Mouse (Mus musculus) 3T3-L1 (cell line): ENCODE data around the gene Epor.

ENCODE experiments used
- DNase-seq: peaks from one replicate; pipeline ENCODE4 v3.0.0-alpha.2; 2015; ENCODE audit warnings: low read depth, low spot score

The Epor gene

GRCm38 (mm10) chr9:21963417-21963816 lies at the start of gene Epor:
Epor (minus strand) TSS chr9:21963506.
- DNase-seq, result no peak

- DNase-seq, result no peak
These were observed 49.4 kb upstream of the Epor start for GRCm38 (mm10) chr9:22012731-22013130.

GRCm38 (mm10) chr9:22011055-22011454 lies 47.7 kb upstream of the Epor start:
- no peak for DNase-seq

- DNase-seq, result no peak
These were observed 41.2 kb upstream of the Epor start for GRCm38 (mm10) chr9:22004546-22004945.

GRCm38 (mm10) chr9:22003163-22003554 lies 39.9 kb upstream of the Epor start:
- peak; percentile 77 for DNase-seq

- DNase-seq, result peak; percentile 100
These were observed 39.2 kb upstream of the Epor start, which contains the start of the genes Ccdc151 and Prkcsh for GRCm38 (mm10) chr9:22002194-22003162. Ccdc151 (minus strand) TSS chr9:22002634. Prkcsh (plus strand) TSS chr9:22002806.

- no peak for DNase-seq
These were observed 38.3 kb upstream of the Epor start for GRCm38 (mm10) chr9:22001633-22002032.

GRCm38 (mm10) chr9:22000296-22000695 lies 37.0 kb upstream of the Epor start:
- no peak for DNase-seq

- no peak for DNase-seq
These were observed 33.0 kb upstream of the Epor start for GRCm38 (mm10) chr9:21996178-21996867.

GRCm38 (mm10) chr9:21992227-21992626 lies 28.9 kb upstream of the Epor start:
- no peak for DNase-seq

GRCm38 (mm10) chr9:21989230-21990110 lies 26.2 kb upstream of the Epor start, which contains the start of gene Rgl3:
Rgl3 (minus strand) TSS chr9:21989446.
- DNase-seq, result peak; percentile 21

GRCm38 (mm10) chr9:21988421-21989101 lies 25.3 kb upstream of the Epor start:
- no peak for DNase-seq

- DNase-seq, result no peak
These were observed 24.5 kb upstream of the Epor start for GRCm38 (mm10) chr9:21987592-21988342.

- no peak for DNase-seq
These were observed 20.6 kb upstream of the Epor start for GRCm38 (mm10) chr9:21983911-21984310.

- no peak for DNase-seq
These were observed 15.3 kb upstream of the Epor start for GRCm38 (mm10) chr9:21978398-21979128.

GRCm38 (mm10) chr9:21977972-21978371 lies 14.7 kb upstream of the Epor start:
- DNase-seq, result peak; percentile 51

- DNase-seq, result no peak
These were observed 14.0 kb upstream of the Epor start for GRCm38 (mm10) chr9:21977331-21977730.

- no peak for DNase-seq
These were observed 13.4 kb upstream of the Epor start for GRCm38 (mm10) chr9:21976626-21977175.

- DNase-seq, result no peak
These were observed 6.0 kb upstream of the Epor start for GRCm38 (mm10) chr9:21969304-21969703.
